Mouse (Mus musculus) midbrain, postnatal 0 days (tissue): ENCODE results near the gene Klhl33. TPM values are rescaled to one million over a fixed set of nuclear protein-coding genes. Genes with fewer than 3 reads are reported as not detected.
A peak's percentile ranks its signal among the peaks of the same experiment; 100 is the strongest.

Source experiments
- ATAC-seq: fragments of 200-750 bp; cut with Nextera tagmentation; 2 replicates; pipeline ENCODE4 v1.8.0; 2017; ENCODE audit warnings: moderate number of reproducible peaks, mild to moderate bottlenecking, moderate TSS enrichment, moderate library complexity; ENCODE audit not compliant: low FRiP score
- DNase-seq: peaks from one replicate; pipeline ENCODE4 v3.0.0-alpha.2; 2015; ENCODE audit warnings: low spot score
- H3K27ac ChIP-seq: fragments of 300-500 bp; sonication (generic); 2 replicates; pipeline ENCODE4 v1.5.1; 2014; ENCODE audit warnings: low read depth, mild to moderate bottlenecking, low read length, mixed read lengths
- H3K27me3 ChIP-seq: fragments of 300-500 bp; sonication (generic); 2 replicates; pipeline ENCODE4 v1.6.1; 2014; ENCODE audit warnings: low read length, control low read depth, mixed read lengths; ENCODE audit not compliant: insufficient read depth
- H3K36me3 ChIP-seq: fragments of 300-500 bp; sonication (generic); 2 replicates; pipeline ENCODE4 v1.6.1; 2014; ENCODE audit warnings: low read length, control low read depth, mixed read lengths; ENCODE audit not compliant: insufficient read depth
- H3K4me1 ChIP-seq: fragments of 300-500 bp; sonication (generic); 2 replicates; pipeline ENCODE4 v1.6.1; 2014; ENCODE audit warnings: mild to moderate bottlenecking, control low read depth, antibody characterized with exemption, low read length, mixed read lengths; ENCODE audit not compliant: insufficient read depth
- H3K4me2 ChIP-seq: fragments of 300-500 bp; sonication (generic); 2 replicates; pipeline ENCODE4 v1.6.1; 2014; ENCODE audit warnings: low read depth, mild to moderate bottlenecking, low read length, mixed read lengths; ENCODE audit not compliant: poor library complexity, severe bottlenecking
- H3K4me3 ChIP-seq: fragments of 300-500 bp; sonication (generic); 2 replicates; pipeline ENCODE4 v1.5.1; 2014; ENCODE audit warnings: low read depth, mild to moderate bottlenecking, low read length, moderate library complexity
- H3K9ac ChIP-seq: fragments of 300-500 bp; sonication (generic); replicated peaks from 2 replicates; pipeline ENCODE4 v1.6.1; 2014; ENCODE audit warnings: mild to moderate bottlenecking, low read length, moderate library complexity, mixed read lengths; ENCODE audit not compliant: poor library complexity, severe bottlenecking
- H3K9me3 ChIP-seq: fragments of 300-500 bp; sonication (generic); 2 replicates; pipeline ENCODE4 v1.6.1; 2016; ENCODE audit warnings: low read length, control low read depth
- CTCF ChIP-seq: IDR thresholded peaks from 2 replicates; pipeline ENCODE4 v1.5.1; 2016; ENCODE audit warnings: antibody characterized with exemption, mild to moderate bottlenecking
- WGBS: fragments of 180-500 bp; shearing (Covaris S2); extraction: QIAGEN DNeasy Blood & Tissue Kit; methylation state at CpG from one replicate; pipeline ENCODE4 v1.1.7; 2014; 5-methylcytosine and 5-hydroxymethylcytosine counted together
- polyA plus RNA-seq: library from polyadenylated mRNA; unstranded; fragments of >200 nt; fragmentation: Nextera tagmentation; extraction: Ambion mirVana; gene quantifications from 2 replicates; pipeline ENCODE4 v1.2.1, GENCODE M21; 2015
- total RNA-seq: library from RNA; depleted of rRNA; stranded (reverse); fragments of >200 nt; gene quantifications from 2 replicates; pipeline ENCODE4 v1.2.3, GENCODE M21; 2014

The Klhl33 gene
- total and polyA plus RNA-seq, 2 experiments from 2014 or later: 2.4 to 5.0 TPM

DNA sequence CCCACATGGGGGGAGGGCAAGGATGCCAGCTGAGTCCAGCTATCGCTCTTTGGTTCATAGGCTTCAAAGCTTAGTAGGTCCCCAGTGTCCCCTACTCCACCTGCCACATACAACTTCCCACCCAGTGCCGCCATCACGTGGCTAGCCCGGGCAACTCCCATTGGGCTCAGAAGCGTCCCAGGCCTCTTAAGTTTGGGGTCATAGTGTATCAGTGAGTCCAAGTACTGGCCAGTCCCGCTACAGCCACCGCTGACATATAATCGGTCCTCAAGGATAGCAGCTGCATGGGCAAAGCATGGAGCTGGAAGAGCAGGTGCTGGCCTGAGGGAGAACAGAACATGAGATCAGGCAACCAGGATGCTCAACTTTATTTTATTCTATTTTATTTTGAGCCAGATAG is 5.7 kb downstream of the Klhl33 start:
- H3K9me3 ChIP-seq: no peaks in the 10 kb centered on the region

DNA sequence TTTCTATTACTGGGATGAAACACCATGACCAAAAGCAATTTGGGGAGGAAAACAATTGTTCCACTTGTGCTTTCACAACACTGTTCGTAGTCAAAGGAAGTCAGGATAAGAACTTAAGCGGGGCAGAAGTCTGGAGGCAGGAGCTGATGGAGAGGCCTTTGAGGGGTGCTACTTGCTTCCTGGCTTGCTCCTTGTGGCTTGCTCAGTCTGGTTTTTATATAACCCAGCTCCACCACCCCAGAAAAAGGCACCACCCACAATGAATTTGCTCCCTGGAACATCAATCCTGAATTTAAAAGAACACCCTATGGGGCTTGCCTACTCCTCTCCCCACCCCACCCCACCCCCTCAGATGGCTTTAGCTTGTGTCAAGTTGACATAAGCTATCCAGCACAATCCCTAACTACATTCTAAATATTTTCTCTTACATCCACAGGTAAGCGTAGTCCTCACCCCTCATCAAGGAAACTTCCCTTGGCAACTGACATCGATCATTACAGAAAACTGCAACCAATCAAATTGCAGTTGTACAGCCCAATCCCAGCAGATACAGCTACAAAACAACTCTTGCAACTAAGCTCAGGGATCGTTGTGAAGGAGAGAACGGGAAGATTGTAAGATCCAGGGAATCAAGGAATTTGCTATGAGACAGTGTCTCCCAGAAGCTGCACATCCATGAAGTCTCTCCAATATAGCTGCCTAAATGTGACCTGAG is 20.9 kb downstream of the Klhl33 start:
- no peak overlapping the region for H3K4me3 ChIP-seq
- H3K27me3 ChIP-seq: no peaks in the 10 kb centered on the region
- DNase-seq (no peak), ATAC-seq (no peak)
- H3K4me2 ChIP-seq: no peak overlapping the region
- 0 out of 2 replicates have a peak, but pooled peaks cover 3% of the 10 kb centered on the region for H3K36me3 ChIP-seq
- H3K9me3 ChIP-seq: no peaks in the 10 kb centered on the region
- H3K9ac ChIP-seq: no peak overlapping the region
- no peak for TF ChIP-seq CTCF
- H3K27ac ChIP-seq: no peak overlapping the region
- H3K4me1 ChIP-seq: no peaks in the 10 kb centered on the region
- WGBS: 85% methylated on average over 6 of the region's 6 CpGs

More for the DNA sequence above, 5.7 kb downstream of the Klhl33 start:
- WGBS: 95% methylated on average over 8 of the region's 8 CpGs
- H3K36me3 ChIP-seq: no peaks in the 10 kb centered on the region
- H3K4me3 ChIP-seq: no peak overlapping the region
- no peak overlapping the region for H3K27ac ChIP-seq
- H3K9ac ChIP-seq: no peak overlapping the region
- no peak overlapping the region for H3K4me2 ChIP-seq
- no peaks in the 10 kb centered on the region for H3K4me1 ChIP-seq
- H3K27me3 ChIP-seq: no peaks in the 10 kb centered on the region
- no peak for TF ChIP-seq CTCF
- DNase-seq (no peak), ATAC-seq (no peak)

DNA sequence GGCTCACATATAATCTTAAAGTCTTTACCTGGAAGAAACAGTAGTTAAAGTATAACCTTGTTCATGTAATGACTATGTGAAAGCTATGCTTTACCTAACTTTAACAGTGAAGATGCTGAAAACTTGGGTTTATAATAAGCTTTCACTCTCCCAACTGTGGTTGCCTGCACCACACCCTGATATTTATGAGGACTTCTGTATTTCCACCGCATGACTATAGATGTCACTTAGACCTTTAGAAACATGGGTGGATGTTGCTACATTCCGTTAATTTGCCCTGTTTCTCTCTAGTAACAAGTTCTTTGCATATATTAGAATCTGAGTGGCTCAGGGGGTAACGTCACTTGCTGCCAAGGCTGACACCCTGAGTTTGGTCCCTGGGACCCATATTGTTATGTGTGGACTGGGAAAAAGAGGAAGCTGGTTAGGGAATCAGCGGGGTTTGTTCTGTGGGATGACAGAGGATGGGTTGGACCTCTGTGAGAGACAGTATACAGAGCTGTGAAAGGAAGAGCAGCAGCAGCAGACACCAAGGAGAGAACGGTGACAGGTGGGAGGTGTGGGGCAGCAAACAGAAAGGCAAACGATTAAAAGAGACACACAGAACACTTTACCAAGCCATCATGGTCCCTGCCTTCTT is 21.6 kb downstream of the Klhl33 start:
- Histone ChIP-seq H3K27me3 (no peaks in the 10 kb centered on the region), H3K4me3 (no peak overlapping the region), H3K4me2 (no peak overlapping the region), H3K9me3 (no peaks in the 10 kb centered on the region), H3K27ac (no peak overlapping the region), H3K4me1 (no peaks in the 10 kb centered on the region), H3K9ac (no peak overlapping the region), H3K36me3 (0 out of 2 replicates have a peak, but pooled peaks cover 3% of the 10 kb centered on the region)
- DNase-seq: no peak
- 77% methylated on average over 6 of the region's 6 CpGs for WGBS
- ATAC-seq: no peak
- TF ChIP-seq CTCF: no peak

DNA sequence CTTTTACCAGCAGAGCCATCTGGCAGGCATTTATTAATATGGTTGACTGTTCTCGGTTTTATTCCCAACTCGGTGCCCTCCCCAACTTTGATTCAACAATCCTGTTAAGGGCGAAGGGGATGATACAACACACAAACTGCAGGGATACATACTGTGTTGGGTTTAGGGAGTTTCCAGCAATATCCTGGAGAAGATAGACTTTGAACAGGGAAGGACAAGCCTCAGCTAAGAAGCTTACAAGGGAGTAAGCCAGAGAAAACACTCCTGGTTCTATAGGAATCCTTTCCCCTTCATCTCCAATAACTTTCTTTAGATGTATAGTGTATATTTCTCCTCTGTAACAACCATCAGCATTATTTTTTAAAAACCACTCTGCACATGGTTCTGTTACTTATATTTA is 22.1 kb downstream of the Klhl33 start:
- TF ChIP-seq CTCF: no peak
- 0 out of 2 replicates have a peak, but pooled peaks cover 3% of the 10 kb centered on the region for H3K36me3 ChIP-seq
- no peak overlapping the region for H3K4me3 ChIP-seq
- no peaks in the 10 kb centered on the region for H3K9me3 ChIP-seq
- no peak overlapping the region for H3K9ac ChIP-seq
- ATAC-seq (no peak), DNase-seq (no peak)
- no peaks in the 10 kb centered on the region for H3K27me3 ChIP-seq
- no peak overlapping the region for H3K27ac ChIP-seq
- no peak overlapping the region for H3K4me2 ChIP-seq
- 89% methylated on average over 3 of the region's 3 CpGs for WGBS
- no peaks in the 10 kb centered on the region for H3K4me1 ChIP-seq

DNA sequence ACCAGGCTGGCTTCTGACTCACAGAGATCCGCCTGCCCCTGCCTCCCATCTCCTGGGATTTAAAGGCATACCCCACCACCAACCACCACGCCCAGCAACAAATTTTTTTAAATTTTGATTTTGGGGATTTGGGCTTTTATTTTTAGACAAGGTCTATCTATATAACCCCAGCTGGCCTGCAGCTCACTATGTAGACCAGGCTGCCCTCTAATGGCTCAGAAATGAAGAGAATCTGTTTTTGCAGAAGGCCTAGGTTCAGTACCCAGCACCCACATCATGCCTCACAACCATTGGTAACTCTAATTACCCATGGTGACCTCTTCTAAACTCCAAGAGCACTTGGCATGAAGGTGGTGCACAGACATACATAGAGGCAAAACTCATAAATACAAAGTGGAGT is 26.0 kb downstream of the Klhl33 start:
- Histone ChIP-seq H3K36me3 (no peaks in the 10 kb centered on the region), H3K9ac (no peak overlapping the region), H3K4me2 (peak overlapping the region; percentile 74; the same call in 1 of the 2 replicates), H3K27ac (no peak overlapping the region), H3K27me3 (no peaks in the 10 kb centered on the region), H3K4me1 (no peaks in the 10 kb centered on the region), H3K9me3 (no peaks in the 10 kb centered on the region), H3K4me3 (peak overlapping the region; percentile 48; the same call in 1 of the 2 replicates)
- no peak for ATAC-seq
- DNase-seq: no peak
- no peak for TF ChIP-seq CTCF
- 94% methylated on average over 2 of the region's 2 CpGs for WGBS

DNA sequence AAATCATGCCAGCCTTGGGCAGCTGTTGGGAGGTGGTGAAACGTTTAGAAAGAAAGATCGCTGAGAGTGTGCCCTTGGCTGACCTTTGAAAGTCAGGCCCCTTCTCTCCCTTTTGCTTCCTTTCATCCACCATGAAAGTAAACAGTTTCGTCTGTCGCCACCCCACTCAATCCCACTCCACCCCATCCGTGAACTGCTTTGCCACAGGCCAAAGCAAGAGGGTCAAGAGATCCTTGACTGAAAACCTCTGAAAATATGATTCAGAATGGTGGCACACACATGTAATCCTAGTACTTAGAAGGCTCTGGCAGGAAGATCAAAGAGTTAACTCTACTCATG is 26.5 kb downstream of the Klhl33 start:
- Histone ChIP-seq H3K4me2 (peak overlapping the region; percentile 74), H3K4me3 (peak overlapping the region; percentile 48), H3K9ac (peak overlapping the region; percentile 63), H3K27me3 (no peaks in the 10 kb centered on the region), H3K9me3 (no peaks in the 10 kb centered on the region), H3K36me3 (no peaks in the 10 kb centered on the region), H3K4me1 (no peaks in the 10 kb centered on the region), H3K27ac (peak overlapping the region; percentile 62)
- TF ChIP-seq CTCF: no peak
- ATAC-seq (peak; percentile 8; the same call in 1 of the 2 replicates), DNase-seq (no peak)
- 26% methylated on average over 5 of the region's 5 CpGs for WGBS
